Mouse (Mus musculus) thymus, postnatal 4 days (tissue): ENCODE measurements around the gene Lgalsl.

ENCODE experiments used
- DNase-seq: peaks from one replicate; pipeline ENCODE4 v3.0.0; 2021

Lgalsl gene

GRCm38 (mm10) chr11:20830686-20831505 is at the start of gene Lgalsl:
Gene Lgalsl (minus strand): TSS chr11:20831056.
- DNase-seq = peak; percentile 79

- DNase-seq = no peak
These were observed 47.8 kb upstream of the Lgalsl start for GRCm38 (mm10) chr11:20878644-20879043.

- no peak for DNase-seq
These were observed 46.8 kb upstream of the Lgalsl start for GRCm38 (mm10) chr11:20877578-20878096.

- DNase-seq = no peak
These were observed 42.5 kb upstream of the Lgalsl start for GRCm38 (mm10) chr11:20873386-20873785.

- no peak for DNase-seq
These were observed 42.1 kb upstream of the Lgalsl start for GRCm38 (mm10) chr11:20872911-20873310.

GRCm38 (mm10) chr11:20872444-20872843 is 41.6 kb upstream of the Lgalsl start:
- DNase-seq = no peak

- DNase-seq = no peak
These were observed 39.1 kb upstream of the Lgalsl start for GRCm38 (mm10) chr11:20869927-20870326.

- DNase-seq = no peak
These were observed 34.6 kb upstream of the Lgalsl start for GRCm38 (mm10) chr11:20865450-20865849.

GRCm38 (mm10) chr11:20864647-20865046 is 33.8 kb upstream of the Lgalsl start:
- no peak for DNase-seq

GRCm38 (mm10) chr11:20862101-20862500 is 31.2 kb upstream of the Lgalsl start:
- DNase-seq = no peak

- DNase-seq = no peak
These were observed 29.5 kb upstream of the Lgalsl start for GRCm38 (mm10) chr11:20860351-20860750.

- no peak for DNase-seq
These were observed 29.0 kb upstream of the Lgalsl start for GRCm38 (mm10) chr11:20859858-20860257.

GRCm38 (mm10) chr11:20858921-20859668 is 28.2 kb upstream of the Lgalsl start:
- no peak for DNase-seq

- DNase-seq = no peak
These were observed 27.1 kb upstream of the Lgalsl start for GRCm38 (mm10) chr11:20857921-20858320.

GRCm38 (mm10) chr11:20854032-20854741 is 23.3 kb upstream of the Lgalsl start:
- no peak for DNase-seq

- DNase-seq = no peak
These were observed 19.3 kb upstream of the Lgalsl start for GRCm38 (mm10) chr11:20850196-20850595.

- no peak for DNase-seq
These were observed 18.5 kb upstream of the Lgalsl start for GRCm38 (mm10) chr11:20849403-20849802.

- DNase-seq = no peak
These were observed 6.5 kb upstream of the Lgalsl start for GRCm38 (mm10) chr11:20837366-20837765.

- DNase-seq = peak; percentile 16
These were observed 813 bp upstream of the Lgalsl start for GRCm38 (mm10) chr11:20831600-20832137.

- DNase-seq = no peak
These were observed 717 bp downstream of the Lgalsl start for GRCm38 (mm10) chr11:20829993-20830685.

GRCm38 (mm10) chr11:20829056-20829686 is 1.7 kb downstream of the Lgalsl start:
- DNase-seq = no peak

GRCm38 (mm10) chr11:20823961-20824360 is 6.9 kb downstream of the Lgalsl start:
- DNase-seq = no peak
